Mouse (Mus musculus) olfactory bulb, adult 2 months (tissue): Measurements from ENCODE around the gene Gfpt1.

ENCODE experiments used
- CTCF ChIP-seq: fragments of 200-500 bp; IDR thresholded peaks from 2 replicates; pipeline ENCODE4 v1.5.1; 2012; ENCODE audit warnings: low read depth, mild to moderate bottlenecking, low read length, moderate library complexity; ENCODE audit not compliant: insufficient read depth
- POLR2A ChIP-seq: fragments of 200-500 bp; IDR thresholded peaks from 2 replicates; pipeline ENCODE4 v1.6.1; 2012; ENCODE audit warnings: mild to moderate bottlenecking, low read depth, low read length, moderate library complexity; ENCODE audit not compliant: insufficient read depth

DNA sequence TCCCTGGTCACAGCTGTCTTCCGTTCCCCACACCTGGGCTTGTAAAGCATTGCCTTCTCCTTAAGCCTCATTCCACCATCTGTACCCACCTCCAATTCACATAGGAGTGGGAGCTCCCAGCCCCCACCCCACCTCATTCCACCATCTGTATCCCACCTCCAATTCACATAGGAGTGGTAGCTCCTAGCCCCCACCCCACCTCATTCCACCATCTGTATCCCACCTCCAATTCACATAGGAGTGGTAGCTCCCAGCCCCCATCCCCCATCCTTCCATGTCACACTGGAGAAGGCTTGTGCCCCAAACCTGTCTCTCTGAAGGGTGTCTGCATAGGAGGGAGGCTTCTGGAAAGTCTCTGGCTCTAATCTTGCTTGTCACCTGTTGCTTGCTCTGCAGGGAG is 60.7 kb downstream of the Gfpt1 start:
- TF ChIP-seq CTCF: no peak
- TF ChIP-seq POLR2A: no peak
